Mouse (Mus musculus) monocyte, adult 5-6 weeks (primary cell): ENCODE results near the gene Tenm4. TPM values are rescaled to one million over a fixed set of nuclear protein-coding genes. Genes with fewer than 3 reads are reported as not detected.

Source experiments
- ATAC-seq: fragments of 153-309, 156-312 bp; replicated peaks from 2 replicates; pipeline ENCODE4 v1.8.0; 2017; ENCODE audit warnings: mild to moderate bottlenecking; ENCODE audit not compliant: low TSS enrichment, insufficient number of reproducible peaks, severe bottlenecking, poor library complexity, low FRiP score
- total RNA-seq: library from RNA; stranded (forward); fragments of 200-1000, 200-491, 200-594 nt; gene quantifications from 3 replicates; pipeline ENCODE4 v1.2.3, GENCODE M21; 2017

The Tenm4 gene
- total RNA-seq, 1 experiment from 2014 or later, result 0.38 TPM

DNA sequence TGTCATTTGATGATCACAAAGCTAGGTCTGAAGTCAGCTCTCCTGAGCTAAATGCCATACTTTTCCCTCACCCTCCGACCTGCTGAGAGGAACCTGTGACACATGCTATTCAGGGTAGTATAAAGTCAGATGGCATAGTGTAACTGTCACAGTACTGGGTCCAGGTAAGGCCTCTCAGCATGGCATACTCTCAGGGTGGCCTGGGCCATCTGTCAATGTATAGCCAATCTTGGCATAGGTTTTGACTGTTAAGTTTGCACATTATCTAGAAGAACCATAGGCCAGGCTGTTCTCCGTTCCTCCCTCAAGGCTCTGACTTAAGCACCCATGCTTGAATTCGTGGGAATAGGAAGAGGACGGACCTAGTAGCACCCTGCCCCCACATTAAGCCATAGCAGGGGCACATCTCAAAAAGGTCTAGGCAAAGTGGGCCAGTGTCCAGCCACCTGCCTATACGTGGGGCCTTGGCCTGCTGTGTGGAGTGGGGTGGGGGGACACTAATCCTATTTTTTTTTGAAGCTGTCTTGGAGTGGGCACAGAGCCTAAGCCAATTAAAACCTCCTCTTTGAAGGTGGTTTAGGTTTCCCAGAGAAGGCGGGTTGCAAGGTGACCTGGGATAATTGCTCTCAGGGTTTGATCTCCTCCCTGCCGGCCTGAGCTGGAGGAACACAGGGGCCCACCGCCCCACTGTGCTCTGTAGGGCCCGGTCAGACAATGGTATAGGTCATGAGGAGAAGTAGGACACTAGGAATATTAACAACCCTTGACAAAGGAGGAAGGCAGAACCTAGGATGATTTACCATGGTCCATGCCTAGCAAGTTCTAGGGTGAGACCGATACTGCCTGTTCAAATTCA is 359.8 kb downstream of the Tenm4 start:
- ATAC-seq, result no peak

DNA sequence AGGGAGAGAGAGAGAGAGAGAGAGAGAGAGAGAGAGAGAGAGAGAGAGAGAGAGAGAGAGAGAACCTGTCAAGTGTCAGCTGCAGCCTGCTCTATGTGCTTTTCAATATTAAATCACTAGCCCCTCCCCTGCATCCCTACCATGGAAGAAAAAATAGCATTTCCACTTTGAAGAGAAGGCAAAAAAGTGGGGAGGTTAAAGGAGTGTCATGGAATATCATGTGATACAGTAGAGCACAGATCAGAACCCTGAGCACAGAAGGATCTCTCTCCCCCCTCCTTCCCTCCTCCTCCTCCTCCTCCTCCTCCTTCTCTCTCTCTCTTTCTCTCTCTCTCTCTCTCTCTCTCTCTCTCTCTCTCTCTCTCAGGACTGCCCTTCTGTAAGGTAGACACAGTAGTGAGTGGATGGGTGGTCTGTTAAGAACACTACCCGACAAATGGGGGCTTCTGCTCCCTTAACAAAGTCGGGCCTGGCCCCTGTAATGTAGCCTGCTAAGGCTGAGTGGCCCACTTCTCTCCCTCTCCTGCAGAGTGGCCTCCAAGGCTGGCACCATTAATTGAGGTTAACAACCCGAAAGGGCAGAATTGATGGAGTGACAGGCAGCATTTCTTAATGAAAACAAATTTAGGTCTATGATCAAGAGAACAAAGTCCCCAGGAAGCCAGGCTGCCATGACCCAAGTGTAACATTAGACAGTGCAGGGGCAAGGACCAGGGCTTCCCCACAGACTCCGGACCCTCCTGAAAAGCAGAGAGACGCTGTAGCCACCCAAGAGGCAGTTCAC is 361.1 kb downstream of the Tenm4 start:
- no peak for ATAC-seq

DNA sequence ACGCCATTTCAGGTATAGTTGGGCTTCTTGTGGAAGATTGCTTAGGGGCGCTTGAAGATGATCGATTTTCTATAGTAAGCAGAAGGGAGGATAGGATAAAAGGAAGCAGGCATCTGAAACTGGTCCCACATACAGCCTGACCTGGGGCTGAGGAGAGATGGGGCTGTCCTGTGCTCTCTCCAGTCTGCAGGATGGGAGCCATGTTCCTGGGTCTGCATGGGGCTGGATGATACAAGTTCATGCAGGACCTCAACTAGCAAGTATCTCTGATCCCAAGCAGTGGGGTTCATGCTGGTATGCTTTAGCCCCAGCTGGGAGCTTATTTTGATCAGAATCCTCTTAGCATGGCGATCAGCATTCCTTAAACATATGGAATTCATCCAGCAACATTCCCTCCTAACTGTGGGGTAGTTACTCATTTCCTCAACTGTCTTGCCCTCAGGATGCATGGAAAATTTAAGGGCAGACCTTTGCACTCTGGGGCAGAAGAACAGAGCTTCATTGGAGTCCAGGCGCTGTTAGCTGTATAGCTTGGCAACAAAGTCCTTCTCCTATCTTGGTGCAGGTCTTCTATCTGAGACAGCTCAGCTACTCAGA is 361.9 kb downstream of the Tenm4 start:
- ATAC-seq, result no peak

DNA sequence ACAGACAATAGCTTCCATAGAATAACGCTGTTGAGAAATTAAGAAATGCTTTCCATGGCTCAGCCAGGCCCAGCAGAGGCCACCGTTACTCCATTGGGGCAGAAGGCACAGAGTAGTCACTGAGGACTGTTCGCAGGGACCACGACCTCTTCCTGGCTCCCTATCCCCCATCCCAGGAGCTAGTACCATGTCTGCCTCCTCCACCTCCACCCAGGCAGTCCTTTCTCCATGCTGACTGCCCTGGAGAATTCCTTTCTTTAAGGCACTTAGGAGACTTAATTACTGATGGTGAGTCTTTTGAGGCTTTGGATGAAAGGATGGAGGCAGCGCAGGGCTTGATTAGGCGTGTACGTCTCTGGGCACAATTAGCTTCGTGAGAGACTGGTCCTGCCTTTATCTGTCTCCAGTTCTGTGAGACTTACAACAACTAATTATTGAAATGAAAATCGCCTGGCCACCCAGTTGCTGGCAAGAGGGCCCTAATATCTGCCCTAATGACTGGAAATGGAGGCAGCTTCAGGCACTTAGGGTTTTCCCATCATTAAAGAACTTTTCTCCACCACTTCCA is 365.4 kb downstream of the Tenm4 start:
- no peak for ATAC-seq

DNA sequence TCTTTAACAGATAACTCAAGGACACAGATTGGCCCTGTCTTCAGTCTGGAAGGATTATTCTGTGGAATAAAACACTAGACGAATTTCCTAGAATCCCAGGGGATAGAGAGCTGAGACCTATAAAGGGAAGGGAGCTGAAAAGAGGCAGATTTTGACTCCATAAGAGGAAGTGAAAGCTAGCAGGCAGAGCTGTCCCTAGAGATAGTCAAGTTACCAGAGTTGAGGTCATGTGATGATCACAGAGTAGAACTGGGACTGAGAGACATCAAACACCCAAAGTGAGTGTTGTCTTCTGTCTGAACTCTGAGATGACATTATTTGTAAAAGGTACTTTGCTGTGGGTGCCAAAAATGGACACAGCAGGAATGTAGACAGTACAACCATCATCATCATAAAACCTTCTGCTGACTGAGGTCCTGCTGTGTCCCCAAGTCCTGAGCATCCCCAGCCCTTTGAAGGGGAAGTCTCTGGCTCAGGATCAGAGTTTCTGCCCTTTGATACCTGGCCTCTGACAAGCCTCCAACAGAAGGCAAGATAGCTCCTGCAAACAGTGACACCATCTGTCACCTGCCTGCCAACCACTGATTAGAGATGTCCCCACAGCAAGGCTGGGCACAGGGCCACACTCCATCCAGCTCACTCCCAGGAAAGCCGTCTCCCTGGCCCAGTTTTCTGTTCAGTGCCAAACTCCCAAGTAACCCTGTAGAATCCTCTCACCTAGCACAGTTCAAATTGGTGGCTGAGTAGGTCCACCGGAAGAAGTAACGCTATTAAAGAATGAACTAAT is 368.4 kb downstream of the Tenm4 start:
- no peak for ATAC-seq

DNA sequence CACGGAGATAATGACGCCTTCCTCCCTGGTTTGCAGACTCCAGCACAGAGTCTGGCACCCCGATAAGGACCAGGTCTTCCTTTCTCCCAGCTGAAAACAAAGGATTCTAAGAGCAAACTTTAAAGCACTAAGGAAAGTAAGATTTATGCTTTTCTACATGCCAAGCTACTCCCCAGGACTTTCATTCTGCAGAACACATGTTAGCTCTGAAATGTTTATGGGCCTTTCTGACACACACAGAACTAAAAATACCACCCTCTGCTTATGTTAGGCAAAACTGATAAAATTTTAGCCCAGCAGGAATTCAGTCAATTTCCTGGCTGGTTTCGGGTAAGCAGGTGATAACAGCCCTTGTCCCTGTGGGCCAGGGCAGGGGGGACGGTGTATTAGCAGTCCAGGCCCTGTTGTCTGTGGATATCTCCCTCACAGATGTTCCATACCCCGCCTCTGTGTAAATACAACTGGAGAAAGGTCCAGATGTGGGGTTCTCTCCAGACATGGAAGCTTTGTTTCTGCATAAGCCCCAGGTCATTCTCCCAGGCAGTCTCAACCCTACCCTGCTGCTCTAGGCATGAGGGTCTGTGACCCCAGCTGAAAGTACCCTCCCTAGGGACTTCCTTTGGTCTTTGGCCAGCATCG is 369.5 kb downstream of the Tenm4 start:
- ATAC-seq, result no peak

DNA sequence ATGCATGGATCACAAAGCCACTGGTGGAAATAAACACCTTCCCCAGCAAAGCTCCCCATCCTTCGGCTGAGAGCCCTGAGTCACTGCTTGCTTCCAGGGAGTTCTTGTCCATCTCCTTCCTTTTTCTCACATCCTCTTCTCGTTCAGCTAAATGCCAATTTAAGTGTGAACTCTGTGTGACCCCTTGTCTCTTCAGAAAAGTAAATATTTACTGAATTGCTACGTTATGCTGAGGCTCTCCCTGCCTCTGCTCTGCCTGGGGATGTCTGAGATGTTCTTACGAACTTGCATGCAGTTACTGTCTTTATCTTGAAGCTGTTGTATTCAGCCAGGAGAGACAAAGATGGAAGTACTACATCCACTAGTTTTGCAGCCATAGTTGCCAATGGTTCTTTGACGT is 374.9 kb downstream of the Tenm4 start:
- peak; percentile 31; the same call in 1 of the 2 replicates for ATAC-seq

DNA sequence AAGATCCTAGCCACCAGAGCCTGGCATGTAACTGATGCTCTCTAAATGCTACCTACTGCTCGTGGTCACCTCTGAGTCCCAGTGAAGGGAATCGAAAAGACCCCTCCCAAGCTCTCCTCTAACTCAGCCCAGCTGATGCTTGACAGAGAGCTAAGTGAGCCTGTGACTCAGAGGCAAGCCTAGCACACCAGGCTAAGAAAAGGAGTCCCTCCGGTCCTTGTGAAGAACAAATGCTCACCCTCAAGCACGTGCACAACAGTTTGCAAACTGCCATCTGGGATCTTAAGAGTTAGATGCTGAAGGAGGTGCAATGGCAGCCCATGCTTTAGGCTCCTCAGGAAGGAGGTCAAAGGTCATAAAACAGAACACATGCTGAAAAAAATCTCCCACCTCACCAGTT is 380.8 kb downstream of the Tenm4 start:
- ATAC-seq, result no peak

DNA sequence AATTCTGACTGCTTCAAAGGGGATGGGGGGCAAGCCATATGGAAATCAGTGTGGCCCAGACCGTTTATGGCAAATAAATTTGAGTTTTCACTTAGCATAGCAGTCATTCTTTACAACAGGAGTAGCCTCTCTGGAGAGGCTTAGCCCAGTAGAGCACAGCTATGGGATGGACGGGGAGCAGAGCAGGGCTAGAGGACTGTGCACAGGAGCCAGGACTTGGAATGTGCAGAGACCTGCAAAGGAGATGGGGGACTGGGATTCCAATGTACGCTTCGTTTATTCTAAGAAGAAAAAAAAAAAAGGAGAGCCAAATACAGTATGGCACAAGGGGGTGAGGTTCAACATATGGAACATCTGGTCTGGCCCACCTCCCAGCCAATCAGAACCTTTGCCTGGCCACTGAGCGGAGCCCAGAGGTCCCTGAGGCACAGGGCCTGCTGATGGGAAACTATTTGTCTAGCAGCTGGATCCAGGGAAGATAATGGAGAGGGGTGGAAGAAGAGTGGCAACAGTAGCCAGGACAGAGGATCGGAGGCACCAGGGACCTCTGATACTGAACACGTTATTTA is 381.3 kb downstream of the Tenm4 start:
- ATAC-seq, result no peak

DNA sequence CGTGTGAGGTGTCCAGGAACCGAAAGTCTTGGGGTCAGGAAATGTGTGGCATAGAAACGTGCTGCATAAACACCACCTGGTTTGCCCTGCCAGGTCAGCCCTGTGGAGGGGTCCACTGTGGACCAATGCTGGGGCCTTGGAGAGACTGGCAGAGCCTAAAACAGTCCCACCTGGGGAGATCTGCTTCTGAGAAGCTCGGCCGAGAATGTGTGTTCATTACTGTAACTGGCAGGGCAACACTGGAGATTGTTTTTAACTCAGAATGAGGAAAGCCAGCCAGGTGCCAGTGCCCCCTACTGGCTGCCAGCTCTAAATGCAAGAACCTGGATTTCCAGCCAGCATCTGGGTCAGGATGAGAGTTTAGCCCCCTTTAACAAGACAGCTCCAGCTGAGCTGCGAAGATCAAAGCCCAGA is 383.2 kb downstream of the Tenm4 start:
- no peak for ATAC-seq

DNA sequence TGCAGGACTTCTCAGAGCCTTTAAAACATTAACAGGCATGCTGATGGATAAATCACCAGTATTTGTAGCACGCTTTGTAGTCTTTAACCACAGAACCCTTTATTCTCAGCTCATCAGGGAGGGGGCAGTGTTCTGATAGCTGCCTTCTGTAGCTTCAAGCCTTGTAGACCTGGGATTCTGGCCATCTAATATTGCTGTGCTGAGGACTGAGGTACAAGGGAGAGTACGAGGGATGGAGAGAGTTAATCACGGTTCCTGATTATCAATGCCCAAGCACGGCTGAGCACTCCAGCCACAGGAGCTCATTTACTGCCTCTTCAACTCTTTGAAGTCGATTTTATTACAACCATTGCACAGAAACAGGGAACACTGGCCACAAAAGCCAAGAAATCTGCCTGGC is 384.2 kb downstream of the Tenm4 start:
- ATAC-seq, result no peak

DNA sequence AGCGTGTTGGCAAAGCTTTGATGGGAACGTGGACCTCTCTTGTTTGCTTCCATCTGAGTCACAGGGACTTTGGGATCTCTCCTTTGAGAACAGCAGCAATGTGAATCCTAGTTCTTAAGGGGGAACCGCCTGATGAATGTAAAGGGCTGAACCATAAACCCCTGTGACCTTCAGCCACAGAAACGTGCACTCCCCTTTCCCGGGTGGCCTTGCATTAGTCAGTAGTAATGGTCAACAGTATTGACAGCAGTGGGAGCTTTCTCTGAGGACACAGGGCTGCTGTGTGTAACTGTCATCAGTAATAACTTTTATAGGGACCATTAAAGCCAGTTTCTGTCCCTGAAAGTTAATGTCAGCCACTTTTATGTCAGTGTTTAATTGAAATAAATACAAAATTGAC is 385.7 kb downstream of the Tenm4 start:
- ATAC-seq, result no peak

DNA sequence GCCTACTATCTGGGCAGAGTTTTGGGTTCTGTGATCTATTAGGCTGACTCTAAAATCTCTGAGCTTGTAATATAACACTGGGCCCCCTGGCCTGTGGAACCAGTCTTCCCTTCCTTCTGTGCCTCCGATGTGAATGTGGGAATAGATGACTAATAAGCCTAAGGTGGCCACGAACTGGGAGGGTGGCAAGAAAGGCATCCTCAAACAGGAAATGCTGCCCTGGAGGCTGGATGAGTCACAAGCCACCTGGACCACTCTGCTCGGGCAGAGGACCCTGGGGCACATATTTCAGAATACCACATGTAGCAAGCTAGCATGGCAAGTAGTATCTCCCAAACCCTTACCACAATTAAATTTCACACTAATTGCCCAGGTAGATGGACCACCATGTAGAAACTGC is 391.8 kb downstream of the Tenm4 start:
- no peak for ATAC-seq

DNA sequence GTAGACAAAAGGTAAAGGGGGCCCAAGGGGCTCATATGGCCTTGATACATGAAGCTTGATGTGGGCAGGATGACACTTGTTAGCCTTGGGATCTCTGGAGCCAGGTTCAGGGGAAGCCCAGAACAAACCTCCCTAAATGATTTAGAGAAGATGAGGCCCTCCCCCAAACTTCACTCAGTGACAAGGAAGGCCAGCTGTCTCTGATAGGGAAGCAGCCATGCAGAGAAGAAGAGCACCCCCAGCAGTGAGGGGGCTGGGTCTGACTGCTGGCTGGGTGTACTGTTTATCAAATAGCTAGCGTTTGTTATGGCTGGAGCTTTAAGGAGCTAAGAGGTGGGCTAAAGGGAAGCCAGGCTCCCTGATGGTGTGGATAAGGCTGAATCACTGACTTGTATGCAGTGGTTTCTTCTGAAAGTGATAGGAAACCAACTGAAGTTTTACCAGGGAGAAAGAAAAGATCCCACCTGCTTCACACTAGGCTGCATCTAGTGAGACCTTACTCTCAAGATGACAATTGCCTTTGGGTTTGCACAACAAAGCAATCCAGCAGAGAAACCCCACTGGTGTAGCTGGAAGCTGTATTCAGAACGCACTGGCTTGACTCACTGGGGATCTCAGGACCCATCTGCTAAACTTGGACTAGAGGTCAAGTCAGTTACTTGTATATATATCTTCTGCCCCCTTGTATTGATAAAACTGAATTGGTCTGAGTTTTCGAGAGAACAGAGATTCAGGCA is 392.5 kb downstream of the Tenm4 start:
- ATAC-seq, result no peak

DNA sequence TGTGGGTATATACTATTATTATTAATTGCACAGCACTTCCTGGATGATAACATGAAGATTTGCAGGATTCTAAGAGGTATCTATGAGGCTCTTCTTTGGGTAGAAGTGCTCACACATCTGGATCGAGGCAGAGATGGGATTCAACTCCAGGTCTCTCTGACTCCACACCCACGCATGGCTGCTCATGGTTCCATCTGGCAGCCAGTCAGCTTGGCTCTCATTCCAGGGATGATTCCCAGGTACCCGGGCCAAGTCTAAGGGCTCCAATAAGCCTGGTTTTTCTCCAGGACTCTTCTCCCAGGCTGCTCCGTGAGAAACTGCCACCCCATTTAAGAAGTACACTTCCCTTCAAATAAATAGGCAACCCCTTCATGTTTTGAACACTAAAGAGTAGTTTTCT is 394.8 kb downstream of the Tenm4 start:
- ATAC-seq, result no peak

DNA sequence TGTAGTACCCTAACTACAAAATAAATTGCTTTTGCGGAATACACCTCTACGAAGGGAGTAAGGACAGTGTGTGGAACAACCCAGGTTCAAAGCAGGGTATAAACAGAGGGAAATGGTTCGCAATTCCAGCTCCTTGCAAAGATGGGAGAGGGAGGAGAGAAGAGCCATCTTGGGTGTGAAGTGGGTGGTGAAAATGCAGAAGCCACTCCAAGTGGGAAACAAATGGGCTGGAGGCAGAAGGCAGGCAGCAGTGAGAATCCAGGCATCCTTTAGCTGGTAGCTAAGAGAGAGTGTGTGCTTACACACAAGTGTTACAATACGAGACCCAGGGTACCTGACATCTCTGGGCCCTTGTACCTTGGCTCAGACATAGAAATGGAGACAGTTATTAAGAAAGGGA is 395.2 kb downstream of the Tenm4 start:
- ATAC-seq, result no peak

DNA sequence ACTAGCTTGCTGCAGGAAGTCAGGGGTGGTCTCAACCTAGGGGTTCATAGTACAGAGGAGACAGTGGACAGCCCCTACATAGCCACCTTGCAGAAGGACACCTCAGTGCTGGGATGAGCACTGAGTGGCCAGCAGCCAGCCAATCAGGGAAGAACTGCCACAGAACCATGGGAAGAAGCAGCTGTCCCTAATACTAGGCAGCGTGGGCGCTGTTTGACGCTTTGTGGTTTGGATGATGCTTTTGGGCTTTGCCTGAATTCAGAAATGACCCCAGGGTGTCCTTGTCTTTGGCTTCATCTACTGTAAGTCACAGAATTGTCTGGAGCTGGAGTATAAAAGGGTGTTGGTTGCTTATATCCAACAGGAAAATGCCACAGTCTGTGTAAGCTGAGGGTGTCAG is 397.0 kb downstream of the Tenm4 start:
- no peak for ATAC-seq
